Mouse (Mus musculus) kidney, adult 2 months (tissue): ENCODE measurements at regions not wholly inside any gene's neighbourhood (a gene's known extent, or its start where the extent isn't known, plus 50 kb on each side); places are given as distances from the start of the nearest gene placed in this dataset.

Experiments
- CTCF ChIP-seq: fragments of 200-500 bp; conservative IDR thresholded peaks from 2 replicates; pipeline ENCODE4 v1.5.1; 2011; ENCODE audit warnings: low read depth, mild to moderate bottlenecking, control low read depth, low read length, moderate library complexity, mixed read lengths; ENCODE audit not compliant: insufficient read depth, insufficient read length
- POLR2A ChIP-seq: fragments of 200-500 bp; IDR thresholded peaks from one replicate; pipeline ENCODE4 v1.6.1; 2011; ENCODE audit warnings: low read depth, low read length, control low read depth

- TF ChIP-seq POLR2A (no peak), CTCF (no peak)
These were observed 579.1 kb upstream of the C030005K15Rik start for GRCm38 (mm10) chr10:98305667-98306066.
